Mouse (Mus musculus): ENCODE measurements around the gene Inafm2.

DNA sequence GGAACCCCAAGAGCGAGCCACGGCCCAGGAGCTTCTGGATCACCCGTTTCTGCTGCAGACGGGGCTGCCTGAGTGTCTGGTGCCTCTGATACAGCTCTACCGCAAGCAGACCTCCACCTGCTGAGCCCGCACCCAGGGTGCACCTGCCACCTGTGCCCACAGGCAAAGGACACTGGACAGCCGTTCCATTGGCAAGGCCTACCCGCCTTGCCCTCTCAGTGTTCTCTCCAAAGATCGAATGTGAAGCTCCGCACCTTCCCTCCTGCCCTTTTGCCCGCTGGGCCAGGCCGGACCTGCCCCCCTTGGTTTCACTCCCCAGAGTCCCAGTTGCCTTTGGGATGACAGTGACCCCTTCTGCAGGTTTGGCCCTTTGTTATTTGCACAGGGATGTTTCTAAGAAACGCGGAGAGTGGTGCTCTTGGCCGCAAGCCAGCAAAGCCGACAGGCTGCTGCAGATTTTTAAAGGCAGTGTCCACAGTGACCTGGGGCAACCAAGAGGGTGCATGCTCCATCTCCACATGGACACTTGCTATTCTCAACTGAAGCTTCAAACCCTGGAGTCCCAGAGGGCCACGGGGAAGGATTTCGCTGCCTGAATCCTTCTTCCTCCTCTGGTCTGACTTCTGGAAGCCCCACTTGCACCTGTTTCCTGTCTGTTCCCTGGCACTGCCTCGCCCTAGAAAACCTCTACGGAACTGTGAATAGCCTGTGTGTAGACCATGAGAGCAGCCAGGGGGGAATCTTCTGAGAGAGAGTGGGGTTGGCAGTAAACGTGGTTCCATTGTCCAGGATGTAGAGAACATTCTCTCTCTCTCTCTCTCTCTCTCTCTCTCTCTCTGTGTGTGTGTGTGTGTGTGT, 48.9 kb upstream of the Inafm2 start:
- TF ChIP-seq CTCF (IDR thresholded peaks at IDR 0.05; ENCODE audit: extremely low read depth, insufficient read length, insufficient replicate concordance, low read depth, low read length), result no peak
- no peak for TF ChIP-seq POLR2A (IDR thresholded peaks at IDR 0.05; ENCODE audit: low read depth, low read length)
